Mouse (Mus musculus): ENCODE measurements around the gene Myrf. TPM values are rescaled to one million over a fixed set of nuclear protein-coding genes. Genes with fewer than 3 reads are reported as not detected.
A peak's percentile ranks its signal among the peaks of the same experiment; 100 is the strongest.

Gene Myrf
- polyA plus RNA-seq (2014; fragmentation: Nextera tagmentation; extraction: Ambion mirVana): 26.0 and 26.3 TPM in 2 replicates

DNA sequence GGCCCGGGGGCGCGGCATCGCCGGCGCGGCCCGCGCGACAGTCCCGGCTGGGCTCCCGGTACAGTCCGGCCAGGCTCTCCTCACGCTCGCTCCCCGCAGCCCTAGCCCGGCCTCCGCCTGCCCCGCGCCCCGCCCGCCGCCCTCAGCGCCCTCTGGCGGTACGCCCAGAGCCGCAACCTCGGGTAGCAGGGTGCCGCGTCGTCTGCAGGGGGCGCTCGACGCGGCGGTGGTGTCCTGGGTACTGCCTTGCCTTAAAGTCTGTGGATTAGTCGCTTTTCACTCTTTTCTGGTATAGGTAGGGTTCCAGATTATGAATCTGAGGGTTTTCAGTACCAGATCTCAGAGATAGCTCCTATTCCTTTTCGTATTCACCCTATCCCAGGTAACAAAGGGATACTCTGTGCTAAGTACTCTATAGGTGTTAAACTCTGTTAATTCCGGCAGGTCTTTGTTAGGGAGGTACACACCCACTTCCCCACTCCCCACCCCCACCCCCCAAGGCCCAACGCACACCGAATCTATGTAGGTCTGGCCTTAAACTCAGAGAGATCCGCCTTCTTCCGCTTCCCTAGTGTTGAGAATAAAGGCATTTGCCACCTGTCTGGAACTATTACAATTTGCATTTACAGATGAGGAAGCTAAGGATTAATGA is at the start of gene Myrf:
TSS of gene Myrf (minus strand) at position 95 of the 652 bp plus-strand sequence.
- Histone ChIP-seq H3K27ac (ENCODE audit: low read depth) (peak within 1 kb of the TSS; percentile 57), H3K9me3 (ENCODE audit: control insufficient read depth, low read length) (no peaks in the 10 kb centered on the region), H3K27me3 (replicated peaks; ENCODE audit: control insufficient read depth, insufficient read depth, low read length) (no peaks in the 10 kb centered on the region), H3K4me3 (ENCODE audit: low read depth, low read length) (peak within 1 kb of the TSS; percentile 55), H3K4me1 (replicated peaks; ENCODE audit: control insufficient read depth, insufficient read depth, low read length) (peaks cover 24% of the 10 kb centered on the region), H3K9ac (ENCODE audit: low read length) (peak within 1 kb of the TSS; percentile 67), H3K4me2 (ENCODE audit: low read length) (peak within 1 kb of the TSS; percentile 66), H3K36me3 (ENCODE audit: control insufficient read depth, insufficient read depth, low read length) (no peaks in the 10 kb centered on the region)
- DNase-seq (ENCODE audit: low spot score) (peak; percentile 94), ATAC-seq (replicated peaks; ENCODE audit: low FRiP score, low TSS enrichment, low read depth) (peak; percentile 77)
- 8% methylated on average over 39 of the region's 43 CpGs for WGBS

DNA sequence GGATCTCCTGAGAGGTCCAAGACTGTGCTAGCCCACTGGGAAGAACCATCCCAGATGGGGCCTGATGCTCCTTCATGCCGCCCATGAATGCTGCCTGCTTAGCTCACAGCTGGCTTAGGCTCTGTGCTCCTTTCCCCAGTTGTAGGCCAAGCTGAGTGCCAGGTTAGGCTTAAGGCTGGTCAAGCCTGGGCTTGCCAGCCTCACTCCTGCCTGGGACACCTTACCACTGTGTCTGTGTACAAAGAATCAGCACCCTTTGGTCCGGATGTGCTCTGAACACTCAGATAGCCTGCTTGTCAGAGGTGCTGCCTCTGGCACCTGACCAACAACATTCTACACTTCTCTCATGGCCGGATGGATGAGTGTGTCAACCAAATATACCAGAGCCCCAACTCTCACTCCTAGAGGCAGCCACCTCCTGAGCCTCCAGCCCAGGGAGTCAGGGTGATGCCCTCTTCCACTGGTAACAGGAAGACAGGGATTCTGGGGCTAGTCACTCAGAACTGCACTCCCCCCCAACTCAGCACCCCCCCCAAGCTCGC is 49.1 kb upstream of the Myrf start:
- H3K9ac ChIP-seq (ENCODE audit: low read length): no peak overlapping the region
- no peaks in the 10 kb centered on the region for H3K9me3 ChIP-seq (ENCODE audit: control insufficient read depth, low read length)
- H3K27ac ChIP-seq (ENCODE audit: low read depth): peak overlapping the region; percentile 27; the same call in 1 of the 2 replicates
- H3K4me3 ChIP-seq (ENCODE audit: low read depth, low read length): no peak overlapping the region
- 61% methylated on average over 4 of the region's 4 CpGs for WGBS
- ATAC-seq (replicated peaks; ENCODE audit: low FRiP score, low TSS enrichment, low read depth) (no peak), DNase-seq (ENCODE audit: low spot score) (no peak)
- H3K27me3 ChIP-seq (replicated peaks; ENCODE audit: control insufficient read depth, insufficient read depth, low read length): no peaks in the 10 kb centered on the region
- no peaks in the 10 kb centered on the region for H3K36me3 ChIP-seq (ENCODE audit: control insufficient read depth, insufficient read depth, low read length)
- H3K4me1 ChIP-seq (replicated peaks; ENCODE audit: control insufficient read depth, insufficient read depth, low read length): peaks cover 54% of the 10 kb centered on the region
- H3K4me2 ChIP-seq (ENCODE audit: low read length): no peak overlapping the region

DNA sequence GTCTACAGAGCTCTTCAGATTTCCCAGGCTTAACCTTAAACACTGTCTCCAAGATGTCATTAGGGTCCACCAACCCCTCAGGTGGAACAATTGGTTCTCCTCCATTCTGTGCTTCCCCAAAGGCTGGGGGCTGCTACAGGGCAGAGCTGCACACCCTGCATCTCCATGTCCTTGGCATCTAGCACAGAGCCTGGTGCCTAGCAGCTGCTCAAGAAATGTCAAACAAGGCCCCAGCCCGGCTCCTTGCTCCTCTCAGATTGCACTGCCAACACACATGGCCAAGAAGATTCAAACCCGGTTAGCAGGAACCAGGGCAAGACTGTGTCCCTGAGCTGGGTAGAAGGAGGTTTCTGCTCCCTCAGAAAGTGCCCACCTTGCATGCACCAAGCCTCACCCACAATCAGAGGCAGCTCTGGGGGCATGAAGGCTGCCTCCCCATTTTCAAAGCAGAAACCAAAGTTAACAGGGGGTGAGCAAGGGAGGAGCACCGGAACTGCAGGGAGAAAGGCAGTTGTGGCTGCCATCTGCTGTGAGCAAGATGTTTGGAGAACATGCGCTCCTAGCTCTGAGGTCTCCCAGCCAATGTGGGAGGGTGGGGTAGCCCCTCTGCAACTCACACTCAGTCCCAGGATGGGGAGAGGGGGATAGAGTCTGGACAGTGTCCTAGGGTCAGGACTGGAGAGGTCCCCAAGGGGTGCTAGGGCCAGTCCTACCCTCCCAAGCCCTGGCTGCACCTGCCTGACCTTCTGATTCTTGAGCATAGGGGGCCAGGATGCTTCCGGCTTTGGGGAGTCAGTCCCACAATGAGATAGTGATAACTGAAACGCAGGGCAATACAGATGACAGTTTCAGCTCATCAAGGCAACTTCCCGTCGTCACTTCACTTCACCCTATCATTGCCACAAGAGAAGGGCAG is 47.8 kb upstream of the Myrf start:
- no peak overlapping the region for H3K27ac ChIP-seq (ENCODE audit: low read depth)
- ATAC-seq (replicated peaks; ENCODE audit: low FRiP score, low TSS enrichment, low read depth) (no peak), DNase-seq (ENCODE audit: low spot score) (no peak)
- no peaks in the 10 kb centered on the region for H3K9me3 ChIP-seq (ENCODE audit: control insufficient read depth, low read length)
- no peak overlapping the region for H3K9ac ChIP-seq (ENCODE audit: low read length)
- WGBS: 76% methylated on average over 8 of the region's 8 CpGs
- no peak overlapping the region for H3K4me2 ChIP-seq (ENCODE audit: low read length)
- H3K36me3 ChIP-seq (ENCODE audit: control insufficient read depth, insufficient read depth, low read length): no peaks in the 10 kb centered on the region
- H3K4me3 ChIP-seq (ENCODE audit: low read depth, low read length): no peak overlapping the region
- H3K4me1 ChIP-seq (replicated peaks; ENCODE audit: control insufficient read depth, insufficient read depth, low read length): peaks cover 48% of the 10 kb centered on the region
- no peaks in the 10 kb centered on the region for H3K27me3 ChIP-seq (replicated peaks; ENCODE audit: control insufficient read depth, insufficient read depth, low read length)

DNA sequence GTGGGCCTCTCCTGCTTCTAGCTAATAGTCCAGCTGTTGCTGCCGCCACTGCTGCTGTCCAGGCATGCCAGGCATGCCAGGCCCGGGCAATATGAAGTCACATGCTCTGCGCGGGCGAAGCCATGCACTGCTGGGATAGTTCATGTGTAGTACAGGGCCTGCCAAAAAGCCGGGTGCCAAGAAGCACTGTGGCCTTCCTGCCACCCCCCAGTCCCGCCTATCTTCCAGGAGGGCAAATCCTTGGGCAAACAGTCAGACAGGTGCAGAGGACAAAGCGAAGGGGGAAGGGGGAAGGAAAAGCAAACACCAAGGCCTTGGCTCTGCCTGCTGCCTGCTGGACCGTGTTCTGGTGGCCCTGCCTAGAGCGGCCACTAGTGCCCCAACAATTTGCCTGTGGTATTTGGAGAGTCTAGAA is 45.9 kb upstream of the Myrf start:
- Histone ChIP-seq H3K4me1 (replicated peaks; ENCODE audit: control insufficient read depth, insufficient read depth, low read length) (peaks cover 33% of the 10 kb centered on the region), H3K4me2 (ENCODE audit: low read length) (no peak overlapping the region), H3K4me3 (ENCODE audit: low read depth, low read length) (no peak overlapping the region), H3K27me3 (replicated peaks; ENCODE audit: control insufficient read depth, insufficient read depth, low read length) (no peaks in the 10 kb centered on the region), H3K36me3 (ENCODE audit: control insufficient read depth, insufficient read depth, low read length) (no peaks in the 10 kb centered on the region), H3K9me3 (ENCODE audit: control insufficient read depth, low read length) (no peaks in the 10 kb centered on the region), H3K27ac (ENCODE audit: low read depth) (peak overlapping the region; percentile 59; the same call in 1 of the 2 replicates), H3K9ac (ENCODE audit: low read length) (no peak overlapping the region)
- DNase-seq (ENCODE audit: low spot score) (no peak), ATAC-seq (replicated peaks; ENCODE audit: low FRiP score, low TSS enrichment, low read depth) (peak; percentile 59)
- 72% methylated on average over 9 of the region's 10 CpGs for WGBS

DNA sequence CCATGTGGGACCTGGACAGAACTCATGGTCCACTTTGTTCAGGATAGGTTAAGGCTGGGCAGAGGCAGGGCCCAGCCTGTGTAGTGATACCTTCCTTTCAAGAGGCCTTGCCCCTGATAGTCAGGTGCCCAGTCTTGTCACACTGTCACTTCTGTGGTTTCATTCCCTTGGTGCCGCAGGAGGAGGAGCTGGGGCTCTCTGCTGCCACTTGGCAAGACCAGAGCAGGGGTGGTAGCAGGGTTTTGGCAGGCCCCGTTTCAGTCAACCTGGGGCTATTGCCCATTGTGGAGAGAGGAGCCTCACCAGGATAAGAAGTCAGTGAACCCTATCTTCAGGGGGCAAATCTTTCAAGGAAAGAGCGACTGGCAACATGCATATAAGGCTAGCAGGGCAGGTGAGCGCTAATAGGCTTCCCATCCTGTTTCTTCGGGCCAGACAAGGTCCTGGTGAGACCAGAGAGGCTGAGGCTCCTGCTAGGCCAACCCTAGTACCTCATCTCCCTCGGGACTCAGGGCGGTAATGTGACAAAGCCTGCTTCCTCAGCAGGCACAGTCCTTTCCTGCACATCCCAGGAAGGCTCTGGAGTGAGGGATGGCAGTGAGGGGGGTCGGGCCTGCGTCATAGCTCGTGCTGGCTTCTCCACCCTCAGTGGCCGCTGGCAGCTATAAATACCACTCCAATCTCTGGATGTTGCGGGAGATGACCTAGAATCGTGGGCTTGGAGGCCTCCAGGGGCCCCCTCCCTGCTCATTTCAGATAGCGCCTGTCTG is 40.4 kb upstream of the Myrf start:
- DNase-seq (ENCODE audit: low spot score): no peak
- H3K4me1 ChIP-seq (replicated peaks; ENCODE audit: control insufficient read depth, insufficient read depth, low read length): peaks cover 34% of the 10 kb centered on the region
- H3K9ac ChIP-seq (ENCODE audit: low read length): no peak overlapping the region

DNA sequence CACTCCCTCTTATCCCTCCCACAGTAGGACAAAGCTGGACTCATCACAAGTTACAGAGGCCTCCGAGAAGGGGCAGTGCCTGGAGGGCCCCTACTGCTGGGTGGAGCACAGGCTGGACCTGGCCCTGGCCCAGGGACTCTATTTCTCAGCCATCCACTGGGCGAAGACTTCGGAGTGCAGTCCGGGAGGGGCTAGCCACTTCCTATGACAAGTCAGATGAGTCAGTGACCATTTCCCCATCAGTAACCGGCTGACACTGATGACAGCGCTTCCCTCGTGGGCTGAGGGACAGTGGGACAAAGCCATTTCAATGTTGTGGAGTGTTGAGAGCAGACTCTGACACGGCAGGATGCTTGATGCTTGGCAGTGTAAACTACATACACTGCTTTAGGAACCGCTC is 39.1 kb upstream of the Myrf start:
- H3K27me3 ChIP-seq (replicated peaks; ENCODE audit: control insufficient read depth, insufficient read depth, low read length): no peaks in the 10 kb centered on the region
- H3K9me3 ChIP-seq (ENCODE audit: control insufficient read depth, low read length): no peaks in the 10 kb centered on the region
- ATAC-seq (replicated peaks; ENCODE audit: low FRiP score, low TSS enrichment, low read depth) (no peak), DNase-seq (ENCODE audit: low spot score) (no peak)
- no peaks in the 10 kb centered on the region for H3K36me3 ChIP-seq (ENCODE audit: control insufficient read depth, insufficient read depth, low read length)
- no peak overlapping the region for H3K27ac ChIP-seq (ENCODE audit: low read depth)
- peaks cover 30% of the 10 kb centered on the region for H3K4me1 ChIP-seq (replicated peaks; ENCODE audit: control insufficient read depth, insufficient read depth, low read length)
- H3K4me2 ChIP-seq (ENCODE audit: low read length): no peak overlapping the region
- no peak overlapping the region for H3K4me3 ChIP-seq (ENCODE audit: low read depth, low read length)
- H3K9ac ChIP-seq (ENCODE audit: low read length): no peak overlapping the region
- WGBS: 83% methylated on average over 9 of the region's 9 CpGs

More for the DNA sequence above, 40.4 kb upstream of the Myrf start:
- H3K4me2 ChIP-seq (ENCODE audit: low read length): no peak overlapping the region
- no peaks in the 10 kb centered on the region for H3K36me3 ChIP-seq (ENCODE audit: control insufficient read depth, insufficient read depth, low read length)
- no peak overlapping the region for H3K4me3 ChIP-seq (ENCODE audit: low read depth, low read length)
- no peaks in the 10 kb centered on the region for H3K27me3 ChIP-seq (replicated peaks; ENCODE audit: control insufficient read depth, insufficient read depth, low read length)
- H3K9me3 ChIP-seq (ENCODE audit: control insufficient read depth, low read length): no peaks in the 10 kb centered on the region
- 57% methylated on average over 14 of the region's 14 CpGs for WGBS
- no peak overlapping the region for H3K27ac ChIP-seq (ENCODE audit: low read depth)
- ATAC-seq (replicated peaks; ENCODE audit: low FRiP score, low TSS enrichment, low read depth): no peak

DNA sequence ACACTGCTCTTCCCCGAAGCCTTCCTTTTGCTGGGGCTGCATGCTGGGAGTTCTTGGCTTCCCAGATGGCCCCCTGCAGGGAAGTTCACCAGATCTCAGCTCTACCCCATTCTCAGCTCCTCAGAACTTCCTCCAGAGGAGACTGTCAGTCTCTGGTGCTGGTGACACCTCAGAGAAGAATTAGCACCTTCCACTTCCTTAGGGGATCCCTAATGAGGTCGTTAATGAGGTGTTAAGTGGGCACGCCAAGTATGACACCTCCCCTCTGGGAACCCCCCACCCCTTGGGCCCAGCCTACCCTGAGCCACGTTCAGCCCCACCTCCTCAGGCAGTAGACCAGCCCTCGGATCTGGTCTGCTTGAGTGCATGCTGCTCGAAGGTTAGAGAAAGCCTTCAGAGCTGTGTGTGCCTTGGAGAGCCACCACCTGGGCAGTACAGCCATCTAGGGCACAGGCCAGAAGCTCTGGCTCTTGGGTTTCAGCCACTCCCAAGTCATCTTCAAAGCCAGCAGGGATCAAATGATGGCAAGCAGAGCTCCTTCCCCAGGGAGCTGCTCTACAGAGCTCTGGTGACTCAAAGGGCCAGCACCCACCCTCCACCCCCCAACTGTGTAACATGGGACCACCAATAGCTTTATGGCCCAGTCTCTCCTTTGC is 38.2 kb upstream of the Myrf start:
- no peak overlapping the region for H3K4me2 ChIP-seq (ENCODE audit: low read length)
- no peak overlapping the region for H3K9ac ChIP-seq (ENCODE audit: low read length)
- peak overlapping the region; percentile 81 for H3K27ac ChIP-seq (ENCODE audit: low read depth)
- no peaks in the 10 kb centered on the region for H3K27me3 ChIP-seq (replicated peaks; ENCODE audit: control insufficient read depth, insufficient read depth, low read length)
- DNase-seq (ENCODE audit: low spot score) (no peak), ATAC-seq (replicated peaks; ENCODE audit: low FRiP score, low TSS enrichment, low read depth) (no peak)
- WGBS: 38% methylated on average over 6 of the region's 6 CpGs
- no peak overlapping the region for H3K4me3 ChIP-seq (ENCODE audit: low read depth, low read length)
- peaks cover 36% of the 10 kb centered on the region for H3K4me1 ChIP-seq (replicated peaks; ENCODE audit: control insufficient read depth, insufficient read depth, low read length)
- H3K9me3 ChIP-seq (ENCODE audit: control insufficient read depth, low read length): no peaks in the 10 kb centered on the region
- H3K36me3 ChIP-seq (ENCODE audit: control insufficient read depth, insufficient read depth, low read length): no peaks in the 10 kb centered on the region

DNA sequence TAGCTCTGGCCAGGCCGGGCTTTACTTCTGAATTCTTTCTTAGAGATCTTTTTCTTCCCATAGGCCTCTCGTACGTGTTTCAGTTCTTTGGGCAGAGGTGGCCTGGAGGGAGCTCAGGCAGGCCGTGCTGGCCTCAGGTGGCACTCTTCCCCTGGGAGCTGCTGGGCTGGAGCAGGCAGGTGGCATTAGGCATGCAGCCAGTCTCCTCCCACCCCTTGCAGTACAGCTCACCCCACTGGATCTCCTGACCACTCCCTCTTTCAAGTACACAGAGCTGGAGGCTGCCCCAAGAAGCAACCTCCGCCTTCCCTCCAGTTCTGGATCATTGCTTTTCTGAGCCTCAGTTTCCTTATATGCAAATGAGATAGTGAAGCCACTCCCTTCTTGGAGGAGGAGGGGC is 37.2 kb upstream of the Myrf start:
- peak; percentile 69 for DNase-seq (ENCODE audit: low spot score)
- H3K9ac ChIP-seq (ENCODE audit: low read length): peak overlapping the region; percentile 29

More for the DNA sequence above, 37.2 kb upstream of the Myrf start:
- peak overlapping the region; percentile 81 for H3K27ac ChIP-seq (ENCODE audit: low read depth)
- 36% methylated on average over 5 of the region's 5 CpGs for WGBS
- H3K4me2 ChIP-seq (ENCODE audit: low read length): peak overlapping the region; percentile 30
- H3K27me3 ChIP-seq (replicated peaks; ENCODE audit: control insufficient read depth, insufficient read depth, low read length): no peaks in the 10 kb centered on the region
- peak; percentile 81 for ATAC-seq (replicated peaks; ENCODE audit: low FRiP score, low TSS enrichment, low read depth)
- peaks cover 46% of the 10 kb centered on the region for H3K4me1 ChIP-seq (replicated peaks; ENCODE audit: control insufficient read depth, insufficient read depth, low read length)
- no peak overlapping the region for H3K4me3 ChIP-seq (ENCODE audit: low read depth, low read length)
- no peaks in the 10 kb centered on the region for H3K9me3 ChIP-seq (ENCODE audit: control insufficient read depth, low read length)
- no peaks in the 10 kb centered on the region for H3K36me3 ChIP-seq (ENCODE audit: control insufficient read depth, insufficient read depth, low read length)

Data from intestine, embryonic 14.5 days (tissue).